Mouse (Mus musculus) intestine, postnatal 0 days (tissue): ENCODE measurements around the gene Unc45b. TPM values are rescaled to one million over a fixed set of nuclear protein-coding genes. Genes with fewer than 3 reads are reported as not detected.
"Not testable (repeated sequence)": the region's sequence is repeated elsewhere in the genome, so short reads cannot be mapped to it uniquely, and the experiment has no call there.

ENCODE experiments used
- ATAC-seq: fragments of 200-750 bp; cut with Nextera tagmentation; 2 replicates; pipeline ENCODE4 v1.8.0; 2017; ENCODE audit warnings: mild to moderate bottlenecking, moderate TSS enrichment, moderate library complexity
- H3K27ac ChIP-seq: fragments of 300-500 bp; sonication (generic); 2 replicates; pipeline ENCODE4 v1.5.1; 2014; ENCODE audit warnings: mild to moderate bottlenecking, low read depth, low read length, moderate library complexity
- H3K27me3 ChIP-seq: fragments of 300-500 bp; sonication (generic); replicated peaks from 2 replicates; pipeline ENCODE4 v1.6.1; 2014; ENCODE audit warnings: low read length, mixed read lengths; ENCODE audit not compliant: control insufficient read depth, insufficient read depth
- H3K36me3 ChIP-seq: fragments of 300-500 bp; sonication (generic); 2 replicates; pipeline ENCODE4 v1.6.1; 2014; ENCODE audit warnings: mild to moderate bottlenecking, moderate library complexity; ENCODE audit not compliant: control insufficient read depth, insufficient read depth
- H3K4me1 ChIP-seq: fragments of 300-500 bp; sonication (generic); replicated peaks from 2 replicates; pipeline ENCODE4 v1.6.1; 2014; ENCODE audit warnings: antibody characterized with exemption, low read length, mixed read lengths; ENCODE audit not compliant: control insufficient read depth, insufficient read depth
- H3K4me2 ChIP-seq: fragments of 300-500 bp; sonication (generic); replicated peaks from 2 replicates; pipeline ENCODE4 v1.6.1; 2014; ENCODE audit warnings: low read depth, mild to moderate bottlenecking, moderate library complexity
- H3K4me3 ChIP-seq: fragments of 300-500 bp; sonication (generic); 2 replicates; pipeline ENCODE4 v1.5.1; 2014; ENCODE audit warnings: low read depth, low read length
- H3K9ac ChIP-seq: fragments of 300-500 bp; sonication (generic); 2 replicates; pipeline ENCODE4 v1.6.1; 2014; ENCODE audit warnings: mild to moderate bottlenecking, low read depth, low read length
- H3K9me3 ChIP-seq: fragments of 300-500 bp; sonication (generic); 2 replicates; pipeline ENCODE4 v1.6.1; 2016; ENCODE audit warnings: mixed run types; ENCODE audit not compliant: control insufficient read depth
- CTCF ChIP-seq: sonication (generic); IDR thresholded peaks from 2 replicates; pipeline ENCODE4 v1.5.1; 2016; ENCODE audit warnings: low read depth, mild to moderate bottlenecking, control low read depth, antibody characterized with exemption, moderate library complexity
- WGBS: fragments of 180-500 bp; shearing (Covaris S2); extraction: QIAGEN DNeasy Blood & Tissue Kit; methylation state at CpG from one replicate; pipeline ENCODE4 v1.1.7; 2014; 5-methylcytosine and 5-hydroxymethylcytosine counted together
- microRNA-seq: library from miRNA; unstranded; fragments of <30 nt; microRNA quantifications from one replicate; pipeline ENCODE4, GENCODE M21; 2016
- polyA plus RNA-seq: library from polyadenylated mRNA; unstranded; fragments of >200 nt; fragmentation: Nextera tagmentation; extraction: Ambion mirVana; gene quantifications from 2 replicates; pipeline ENCODE4 v1.2.1, GENCODE M21; 2015

Gene Unc45b
- polyA plus RNA-seq, 1 experiment from 2014 or later = 1.9 TPM

DNA sequence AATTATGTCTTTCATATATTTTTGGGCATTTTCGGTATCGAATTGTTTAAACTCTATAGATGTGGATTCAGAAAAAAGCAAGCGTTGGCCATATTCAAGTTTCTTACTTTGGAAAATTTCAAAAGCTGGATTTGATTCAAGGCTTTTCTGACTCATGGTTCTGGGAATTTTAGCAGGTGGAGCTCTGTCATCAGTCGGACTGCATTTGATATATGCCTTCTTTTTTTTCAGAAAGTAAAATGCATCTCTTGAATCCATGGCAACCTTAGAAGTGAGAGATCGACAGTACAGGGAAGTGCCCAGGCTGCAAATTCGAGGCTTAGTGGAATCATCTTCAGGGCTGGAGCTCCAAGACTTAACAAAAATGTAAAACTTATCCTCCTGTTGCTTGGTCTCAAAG, 77.3 kb downstream of the Unc45b start:
- no peak for TF ChIP-seq CTCF

DNA sequence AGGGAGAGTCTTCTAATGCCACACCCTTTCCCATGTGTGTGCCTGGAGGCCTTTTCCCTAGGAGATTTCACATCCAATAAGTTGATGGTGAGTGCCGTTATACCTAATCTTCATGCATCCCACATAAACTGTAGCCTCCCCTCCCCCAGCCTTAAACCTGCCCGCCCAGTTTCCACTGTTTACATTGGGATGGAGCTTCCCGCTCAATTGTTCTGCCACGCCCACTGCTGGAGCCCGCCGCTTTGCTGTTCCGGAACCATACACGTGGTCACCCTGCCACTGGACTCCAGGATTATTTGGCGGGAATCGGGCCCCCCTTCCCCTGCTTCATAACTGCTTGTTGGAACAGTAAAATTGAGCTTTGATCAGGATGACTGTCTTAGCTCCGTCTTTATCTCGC, 79.0 kb downstream of the Unc45b start:
- TF ChIP-seq CTCF = no peak
- no peak for ATAC-seq
- Histone ChIP-seq H3K36me3 (no peaks in the 10 kb centered on the region; the same call in 1 of the 2 replicates), H3K4me2 (peak overlapping the region; percentile 68), H3K27ac (no peak overlapping the region), H3K27me3 (no peaks in the 10 kb centered on the region), H3K4me1 (no peaks in the 10 kb centered on the region), H3K4me3 (no peak overlapping the region), H3K9ac (no peak overlapping the region), H3K9me3 (no peaks in the 10 kb centered on the region)
- 14% methylated on average over 12 of the region's 12 CpGs for WGBS

More for the DNA sequence above, 77.3 kb downstream of the Unc45b start:
- no peak for ATAC-seq
- no peak overlapping the region for H3K4me2 ChIP-seq
- WGBS = 86% methylated on average over 6 of the region's 6 CpGs
- no peak overlapping the region for H3K27ac ChIP-seq
- H3K4me1 ChIP-seq = no peaks in the 10 kb centered on the region
- no peaks in the 10 kb centered on the region for H3K27me3 ChIP-seq
- H3K9ac ChIP-seq = no peak overlapping the region
- no peak overlapping the region for H3K4me3 ChIP-seq
- H3K9me3 ChIP-seq = no peaks in the 10 kb centered on the region
- H3K36me3 ChIP-seq = peaks cover 3% of the 10 kb centered on the region; the same call in 1 of the 2 replicates

DNA sequence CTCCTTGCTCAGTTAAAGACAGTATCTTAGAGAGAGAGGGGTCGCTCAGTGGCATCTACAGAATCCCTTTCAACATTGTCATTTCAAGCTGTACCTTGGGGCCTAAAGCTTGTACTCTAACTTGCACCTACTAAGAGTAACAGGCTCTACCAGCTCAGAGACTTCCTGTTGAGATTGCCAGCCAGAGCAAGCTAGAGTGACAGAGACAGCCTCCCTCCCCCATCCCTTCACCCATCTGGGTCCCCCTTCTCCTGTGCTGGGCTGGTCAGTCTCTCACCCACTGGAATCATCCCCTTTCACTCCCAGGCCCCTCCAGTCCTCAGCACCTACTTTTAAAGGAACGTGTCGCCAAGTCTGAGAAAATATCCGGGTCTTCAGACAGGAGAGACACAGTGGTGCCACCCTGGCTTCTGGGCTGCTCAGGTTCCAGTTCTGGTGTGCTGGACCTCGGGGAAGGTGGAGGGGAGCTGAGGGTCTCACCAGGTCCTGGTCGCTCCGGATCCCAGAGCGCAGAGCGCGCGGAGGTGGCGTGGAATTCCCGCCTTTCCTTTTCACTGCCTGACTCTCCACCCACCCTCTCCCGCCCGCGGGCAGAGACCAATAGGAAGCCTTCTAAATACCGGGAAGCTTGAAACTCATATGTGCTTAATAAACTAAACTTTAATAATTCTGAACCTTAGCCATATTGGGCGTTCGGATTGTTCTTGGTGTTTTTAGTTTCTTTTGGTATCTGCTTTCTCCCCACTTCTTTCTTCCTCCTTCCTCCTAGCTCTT, 80.4 kb downstream of the Unc45b start:
- not testable (repeated sequence) for H3K4me1 ChIP-seq, H3K9me3 ChIP-seq, H3K36me3 ChIP-seq, H3K27ac ChIP-seq, H3K27me3 ChIP-seq
- 0 out of 2 replicates have a peak overlapping the region, but pooled peaks have one; percentile 8 for H3K9ac ChIP-seq
- peak overlapping the region; percentile 45 for H3K4me3 ChIP-seq
- ATAC-seq = peak; percentile 79
- H3K4me2 ChIP-seq = peak overlapping the region; percentile 68
- 18% methylated on average over 19 of the region's 19 CpGs for WGBS

DNA sequence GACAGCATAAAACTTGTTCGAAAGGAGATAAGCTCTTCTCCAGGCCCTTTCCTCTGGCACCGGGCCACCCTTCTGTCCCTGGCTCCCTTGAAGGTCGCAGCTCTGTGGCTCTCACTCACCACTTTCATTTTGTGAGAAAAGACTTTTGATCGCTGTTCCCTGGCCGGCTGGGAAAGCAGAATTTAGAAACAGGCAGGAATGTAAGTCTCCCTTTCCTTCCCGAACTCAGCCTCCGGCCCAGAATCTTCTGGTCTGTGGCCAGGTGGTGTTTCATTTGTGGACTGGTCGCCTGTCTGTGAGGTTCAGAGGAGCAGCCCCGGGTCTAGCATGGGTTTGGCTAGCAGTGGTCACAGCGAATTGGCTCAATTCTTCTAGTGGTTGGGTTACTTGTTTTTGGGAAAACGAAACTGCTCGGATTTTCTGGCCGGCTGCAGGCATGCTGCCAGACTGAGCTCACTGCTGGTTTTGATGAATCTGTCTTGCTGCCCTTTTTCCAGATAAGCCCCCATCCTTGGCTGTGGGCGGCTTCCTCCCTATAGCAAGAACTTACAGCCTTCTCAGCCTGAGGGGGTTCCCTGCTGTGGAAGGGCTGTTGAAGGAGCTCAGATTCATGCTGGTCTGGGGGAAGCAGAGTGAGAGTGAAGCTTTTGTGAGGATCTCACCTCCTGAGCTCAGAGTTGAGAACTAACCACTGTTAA, 81.3 kb downstream of the Unc45b start, which contains the start of gene Slfn9:
TSS of gene Slfn9 (minus strand) at position 362 of the 698 bp plus-strand sequence.
- Histone ChIP-seq H3K27me3 (no peaks in the 10 kb centered on the region), H3K4me3 (peak within 1 kb of the TSS; percentile 45), H3K27ac (peak within 1 kb of the TSS; percentile 3; the same call in 1 of the 2 replicates), H3K9me3 (no peaks in the 10 kb centered on the region), H3K4me2 (peak within 1 kb of the TSS; percentile 68), H3K4me1 (no peaks in the 10 kb centered on the region), H3K9ac (0 out of 2 replicates have a peak within 1 kb of the TSS, but pooled peaks have one; percentile 8), H3K36me3 (no peaks in the 10 kb centered on the region)
- ATAC-seq = peak; percentile 72
- WGBS = 9% methylated on average over 14 of the region's 14 CpGs
- TF ChIP-seq CTCF = no peak

Small RNA genes within 50 kb of the gene (microRNA-seq; reads per million reads assigned to microRNA genes)
- not detected for gene Mir7679

Other genes starting within 250 kb of the Unc45b start
- 0.27 and 0.29 TPM in 2 replicates for gene Cct6b, start 146.2 kb upstream of the Unc45b start, polyA plus RNA-seq
- gene Zfp830, start 146.2 kb upstream of the Unc45b start, polyA plus RNA-seq = 19.5 and 21.1 TPM in 2 replicates
- 8.4 and 9.2 TPM in 2 replicates for gene Lig3, start 129.4 kb upstream of the Unc45b start, polyA plus RNA-seq
- 9.7 and 9.8 TPM in 2 replicates for gene Rffl, start 39.3 kb upstream of the Unc45b start, polyA plus RNA-seq
- gene Rad51d, start 19.9 kb upstream of the Unc45b start, polyA plus RNA-seq = 9.1 and 9.7 TPM in 2 replicates
- gene Fndc8, start 18.4 kb upstream of the Unc45b start, polyA plus RNA-seq = 0.09 and 0.16 TPM in 2 replicates
- gene Nle1, start 2.1 kb upstream of the Unc45b start, polyA plus RNA-seq = 8.0 and 10.2 TPM in 2 replicates
- gene Slfn5, start 40.8 kb downstream of the Unc45b start, polyA plus RNA-seq = 3.7 and 3.9 TPM in 2 replicates
- gene Slfn9, start 81.3 kb downstream of the Unc45b start, polyA plus RNA-seq = 5.0 and 5.6 TPM in 2 replicates
- 0.25 and 0.30 TPM in 2 replicates for gene Slfn8, start 110.3 kb downstream of the Unc45b start, polyA plus RNA-seq
- 21.0 and 21.5 TPM in 2 replicates for gene Slfn2, start 154.6 kb downstream of the Unc45b start, polyA plus RNA-seq
- 0.51 and 0.53 TPM in 2 replicates for gene Slfn1, start 206.3 kb downstream of the Unc45b start, polyA plus RNA-seq